Mouse (Mus musculus): ENCODE data around the gene Kazald1.

- no peak for TF ChIP-seq CTCF (IDR thresholded peaks at IDR 0.05; ENCODE audit: extremely low read depth, insufficient read depth, low read length)
- no peak for TF ChIP-seq POLR2A (IDR thresholded peaks at IDR 0.05; ENCODE audit: extremely low read depth, insufficient read depth, low read length)
Measured at GRCm38 (mm10) chr19:45113791-45114460, 38.9 kb downstream of the Kazald1 start.

Data from cortical plate, adult 2 months (tissue).